ENCODE assay signal across 20 mouse cellular contexts in the genomic region with DNA sequence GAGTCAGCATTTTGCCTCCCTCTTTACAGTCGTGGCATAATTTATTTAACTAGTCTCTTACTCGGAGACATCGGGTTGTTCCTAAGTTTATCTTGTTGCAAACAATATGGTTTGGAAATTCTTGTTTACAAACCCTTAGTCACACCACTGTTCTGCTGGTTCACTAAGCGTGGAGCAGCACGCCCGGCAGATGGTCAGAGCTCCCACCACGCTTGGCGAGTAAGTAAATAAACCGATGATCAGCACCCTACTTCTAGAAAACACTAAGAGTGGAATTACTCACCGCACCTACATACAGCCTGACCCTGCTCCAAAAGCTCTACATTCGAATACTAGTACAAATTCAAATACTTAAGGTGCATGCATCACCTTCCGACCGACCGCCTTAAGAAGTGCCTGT.
DNase-seq lines count a peak whose midpoint lies in the region; ATAC-seq lines count a peak whose summit lies in the region.
"Had no signal": no experiment of that assay in that cellular context is flagged by ENCODE, and none has a peak within 500 bp of the region (broad histone marks: within the 10 kb centered on the region; RNA-seq: fewer than 3 reads in every experiment).

No protein-coding gene starts in this region.

- ATAC-seq in frontal cortex, adult (ENCODE audit: low TSS enrichment), result peak; percentile 13; the same call in 1 of the 2 replicates
- ATAC-seq: forebrain, embryonic 16.5 days; midbrain, embryonic 13.5 days had no signal

- no peak for DNase-seq in frontal cortex, adult 2 months (ENCODE audit: extremely low spot score in 1 of 2, low spot score in 1 of 2)
- DNase-seq in layer of hippocampus, adult 8-10 months (ENCODE audit: low spot score in 2 of 2), result peak; percentile 23 to 37
- DNase-seq in layer of hippocampus, postnatal 25 days (ENCODE audit: extremely low spot score in 1 of 2, low spot score in 1 of 2), result no peak
- DNase-seq in brain, adult 2 months (ENCODE audit: low read depth, low spot score), result peak; percentile 50
- peak; percentile 23 for DNase-seq in right cerebral cortex, postnatal 25 days
- no peak for DNase-seq in embryo, embryonic 9.5 days (ENCODE audit: extremely low spot score)
- DNase-seq: adrenal gland, postnatal 25 days; cerebellum, adult 2 months; gastrocnemius, postnatal 14 days; heart, postnatal 14 days; kidney, adult 18-20 months; kidney, postnatal 4 days; liver; lung, adult 2 months; lung, postnatal 10 days; thymus, adult 2 months; thymus, postnatal 36 days had no signal

Comparison
In these comparisons a context has a peak if more than half of its experiments do, and no peak if none do; other contexts are left out.
1. DNase-seq: peak in layer of hippocampus, adult 8-10 months (2 of 2), brain, adult 2 months (single experiment) and right cerebral cortex, postnatal 25 days (single experiment); none in frontal cortex, adult 2 months (0 of 2), layer of hippocampus, postnatal 25 days (0 of 2) and embryo, embryonic 9.5 days (single experiment).